Mouse (Mus musculus) small intestine, adult 10 weeks (tissue): Measurements from ENCODE around the gene Acer2. TPM values are rescaled to one million over a fixed set of nuclear protein-coding genes. Genes with fewer than 3 reads are reported as not detected.

Source experiments
- polyA plus RNA-seq: library from polyadenylated mRNA; stranded (reverse); fragments of 350-450 nt; fragmentation: Illumina TruSeq; extraction: RNeasy Lipid Tissue Mini Kit (QIAGEN cat#74804); gene quantifications from one replicate; pipeline ENCODE4 v1.2.3, GENCODE M21; 2014; ENCODE audit warnings: low replicate concordance

Acer2 gene
- polyA plus RNA-seq = 23.8 TPM

GRCm38 (mm10) chr4:86874146-86874847 is at the start of gene Acer2:
Acer2 (plus strand) TSS chr4:86874396.

GRCm38 (mm10) chr4:86857113-86858069 is 16.8 kb upstream of the Acer2 start, which contains the start of gene Rps6:
Rps6 (minus strand) TSS chr4:86857412.

Other genes with a start within 250 kb of the Acer2 start
- gene Plin2, start 204.3 kb upstream of the Acer2 start, polyA plus RNA-seq = 8.9 TPM
- 59.5 TPM for gene Dennd4c, start 125.8 kb upstream of the Acer2 start, polyA plus RNA-seq
- gene Rps6, start 17.0 kb upstream of the Acer2 start, polyA plus RNA-seq = 539 TPM